7 mouse cellular contexts compared by ENCODE assay signal in genomic region chr17:32389101-32389659, GRCm38 (mm10). TPM values are rescaled to one million over a fixed set of nuclear protein-coding genes. Genes with fewer than 3 reads are reported as not detected.
A peak's percentile ranks its signal among the peaks of the same experiment; 100 is the strongest.
DNase-seq lines count a peak whose midpoint lies in the region; ATAC-seq and TF ChIP-seq lines count a peak whose summit lies in the region.

Gene Wiz (minus strand): TSS chr17:32389439.

- no peaks in the 10 kb centered on the region for H3K9me3 ChIP-seq in intestine, postnatal 0 days (ENCODE audit: control insufficient read depth)
- no peaks in the 10 kb centered on the region for H3K9me3 ChIP-seq in midbrain, embryonic 12.5 days

- TF ChIP-seq POLR2A in small intestine, adult 2 months (IDR thresholded peaks at IDR 0.05; ENCODE audit: low read depth, low read length), result no peak

- no peak for TF ChIP-seq CTCF in intestine, postnatal 0 days (IDR thresholded peaks at IDR 0.05; ENCODE audit: low read depth)
- no peak for TF ChIP-seq CTCF in small intestine, adult 2 months (IDR thresholded peaks at IDR 0.05; ENCODE audit: extremely low read depth, insufficient read length, insufficient replicate concordance, low read depth, low read length)

- H3K4me3 ChIP-seq in intestine, postnatal 0 days (ENCODE audit: low read depth, low read length), result peak within 1 kb of the TSS; percentile 76
- peak within 1 kb of the TSS; percentile 73 for H3K4me3 ChIP-seq in midbrain, embryonic 12.5 days
- peak within 1 kb of the TSS; percentile 98 for H3K4me3 ChIP-seq in small intestine, adult 2 months (ENCODE audit: low read depth, low read length)

- peak within 1 kb of the TSS; percentile 84 for H3K27ac ChIP-seq in intestine, postnatal 0 days (ENCODE audit: low read depth, low read length)
- H3K27ac ChIP-seq in midbrain, embryonic 12.5 days (replicated peaks), result peak within 1 kb of the TSS; percentile 72
- H3K27ac ChIP-seq in small intestine, adult 2 months (ENCODE audit: insufficient read depth, low read depth, low read length), result peak within 1 kb of the TSS; percentile 78

- 1% methylated on average over 30 of the region's 44 CpGs for WGBS in intestine, postnatal 0 days
- WGBS in midbrain, embryonic 12.5 days, result under 1% methylated on average over 17 of the region's 44 CpGs
- whole genome bisulfite sequencing in small intestine, adult 2 months, result under 1% methylated on average over 41 of the region's 44 CpGs

- H3K36me3 ChIP-seq in intestine, postnatal 0 days (ENCODE audit: control insufficient read depth, insufficient read depth), result peaks cover 2% of the 10 kb centered on the region; the same call in 1 of the 2 replicates
- peaks cover 13% of the 10 kb centered on the region for H3K36me3 ChIP-seq in midbrain, embryonic 12.5 days
- peaks cover 2% of the 10 kb centered on the region; the same call in 1 of the 2 replicates for H3K36me3 ChIP-seq in small intestine, adult 2 months (ENCODE audit: control insufficient read depth, insufficient read depth, low read length)

- peak; percentile 90 for DNase-seq in adrenal gland, adult 8-10 months
- peak; percentile 93 for DNase-seq in embryo, embryonic 9.5 days (ENCODE audit: extremely low spot score)
- DNase-seq in gonadal fat pad, adult 2 months (ENCODE audit: low read depth), result no peak
- DNase-seq in left cerebral cortex, postnatal 4 days, result peak; percentile 92

- peaks cover 24% of the 10 kb centered on the region for H3K27me3 ChIP-seq in intestine, postnatal 0 days (replicated peaks; ENCODE audit: control insufficient read depth, insufficient read depth, low read length)
- H3K27me3 ChIP-seq in midbrain, embryonic 12.5 days, result peaks cover 35% of the 10 kb centered on the region
- 0 out of 2 replicates have a peak, but pooled peaks cover 4% of the 10 kb centered on the region for H3K27me3 ChIP-seq in small intestine, adult 2 months (ENCODE audit: control insufficient read depth, insufficient read depth, low read length)

- H3K9ac ChIP-seq in intestine, postnatal 0 days (ENCODE audit: low read depth, low read length), result peak within 1 kb of the TSS; percentile 85
- H3K9ac ChIP-seq in midbrain, embryonic 12.5 days (replicated peaks), result peak within 1 kb of the TSS; percentile 74

- H3K4me2 ChIP-seq in intestine, postnatal 0 days (replicated peaks; ENCODE audit: low read depth), result peak within 1 kb of the TSS; percentile 100
- H3K4me2 ChIP-seq in midbrain, embryonic 12.5 days (replicated peaks), result peak within 1 kb of the TSS; percentile 92

- peaks cover 6% of the 10 kb centered on the region for H3K4me1 ChIP-seq in intestine, postnatal 0 days (replicated peaks; ENCODE audit: control insufficient read depth, insufficient read depth, low read length)
- H3K4me1 ChIP-seq in midbrain, embryonic 12.5 days, result peaks cover 8% of the 10 kb centered on the region
- H3K4me1 ChIP-seq in small intestine, adult 2 months (ENCODE audit: control insufficient read depth, insufficient read depth, insufficient read length, low read length), result peaks cover 6% of the 10 kb centered on the region

- peak; percentile 88 for ATAC-seq in intestine, postnatal 0 days
- peak; percentile 87 for ATAC-seq in midbrain, embryonic 12.5 days (ENCODE audit: low FRiP score, low read depth)

- intact Hi-C loops in left cerebral cortex, postnatal 4 days (cut with DNase I), result no loop called here

RNA-seq across cellular contexts. Expression of gene Wiz, which starts in this region (rescaled TPM):
- total RNA-seq in adrenal gland, adult 8-10 months (2022), result 10 to 100 TPM; 45.4 to 81.3 (median 58.8) TPM
- polyA plus RNA-seq in gonadal fat pad, adult 2 months (2012; rRNA removed), result 22.8 and 32.6 TPM in 2 replicates
- 9.5 and 10.0 TPM in 2 replicates for polyA plus RNA-seq in intestine, postnatal 0 days (2015; fragmentation: Nextera tagmentation; extraction: Ambion mirVana)
- 100 to 1,000 TPM; 114 to 122 TPM for total RNA-seq in left cerebral cortex, postnatal 4 days (2021)
- polyA plus RNA-seq in midbrain, embryonic 12.5 days (2016; fragmentation: Nextera tagmentation; extraction: Ambion mirVana), result 47.2 and 50.2 TPM in 2 replicates
- 15.5 and 26.1 TPM in 2 replicates for polyA plus RNA-seq in small intestine, adult 2 months (2012; rRNA removed)
